Mouse (Mus musculus): ENCODE measurements at regions not wholly inside any gene's neighbourhood (a gene's known extent, or its start where the extent isn't known, plus 50 kb on each side); places are given as distances from the start of the nearest gene placed in this dataset.
A peak's percentile ranks its signal among the peaks of the same experiment; 100 is the strongest.

DNA sequence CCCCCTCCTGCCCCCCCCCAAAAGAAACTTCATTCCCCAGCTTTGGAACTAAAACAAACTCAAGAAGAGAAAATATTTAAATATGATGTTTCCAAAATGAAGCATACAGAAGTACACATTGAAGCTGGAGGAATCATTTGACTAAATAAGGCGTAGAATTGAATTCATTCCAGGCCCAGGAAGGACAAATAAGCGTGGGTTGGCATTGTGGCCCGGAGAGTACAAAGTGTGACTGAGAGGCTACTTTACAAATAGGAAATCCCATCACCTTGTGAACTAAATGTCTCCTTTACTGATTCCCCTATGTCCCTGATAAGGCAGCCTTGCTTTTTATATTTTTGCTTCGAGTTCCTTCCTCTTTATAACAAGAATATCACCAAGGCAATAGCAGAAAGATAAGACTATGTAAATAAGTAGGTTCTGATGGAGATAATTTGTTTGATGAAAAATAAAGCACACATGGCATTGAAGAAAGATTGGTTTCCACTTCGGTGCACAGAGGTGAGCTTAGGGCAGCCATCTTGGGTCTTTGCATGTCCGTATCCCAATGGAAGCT, 176.4 kb upstream of the Mkln1 start:
- Histone ChIP-seq H3K27ac (ENCODE audit: low read depth, low read length) (no peak overlapping the region), H3K4me1 (ENCODE audit: control insufficient read depth, insufficient read depth, low read length) (peaks cover 15% of the 10 kb centered on the region), H3K27me3 (replicated peaks; ENCODE audit: control insufficient read depth, insufficient read depth, low read length) (peaks cover 35% of the 10 kb centered on the region), H3K9me3 (replicated peaks; ENCODE audit: control insufficient read depth, low read length) (no peaks in the 10 kb centered on the region), H3K36me3 (ENCODE audit: control insufficient read depth, insufficient read depth, low read length) (no peaks in the 10 kb centered on the region), H3K4me3 (ENCODE audit: low read depth, low read length) (no peak overlapping the region), H3K9ac (ENCODE audit: low read length) (no peak overlapping the region), H3K4me2 (ENCODE audit: low read length) (no peak overlapping the region)
- ATAC-seq, result no peak
- WGBS, result 73% methylated on average over 6 of the region's 6 CpGs
- peak; percentile 8 for DNase-seq (ENCODE audit: low spot score)

DNA sequence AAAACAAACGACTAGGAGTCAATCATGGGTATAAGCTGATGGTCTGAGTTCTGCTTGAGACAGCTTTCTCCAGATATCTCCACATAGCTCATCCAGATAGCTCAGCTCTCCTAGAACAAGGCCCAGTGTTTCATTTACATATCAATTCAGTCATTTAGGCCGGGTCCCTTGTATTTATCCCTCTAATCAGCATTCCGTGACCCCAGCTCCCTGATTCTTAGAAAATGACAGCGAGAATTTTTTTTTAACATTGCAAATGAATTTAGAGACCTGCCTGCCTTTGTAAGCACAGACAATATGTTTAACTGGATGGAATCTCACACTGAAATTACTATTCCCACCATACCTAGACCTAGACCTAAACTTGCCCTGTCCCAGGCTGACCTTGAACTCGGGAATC, 171.1 kb upstream of the Mkln1 start:
- no peaks in the 10 kb centered on the region for H3K27me3 ChIP-seq (replicated peaks; ENCODE audit: control insufficient read depth, insufficient read depth, low read length)
- H3K36me3 ChIP-seq (ENCODE audit: control insufficient read depth, insufficient read depth, low read length), result no peaks in the 10 kb centered on the region
- DNase-seq (ENCODE audit: low spot score) (no peak), ATAC-seq (no peak)
- no peaks in the 10 kb centered on the region for H3K9me3 ChIP-seq (replicated peaks; ENCODE audit: control insufficient read depth, low read length)
- H3K4me3 ChIP-seq (ENCODE audit: low read depth, low read length), result no peak overlapping the region
- no peak overlapping the region for H3K9ac ChIP-seq (ENCODE audit: low read length)
- H3K4me2 ChIP-seq (ENCODE audit: low read length), result no peak overlapping the region
- no peak overlapping the region for H3K27ac ChIP-seq (ENCODE audit: low read depth, low read length)
- WGBS, result 32% methylated on average over 5 of the region's 5 CpGs
- no peaks in the 10 kb centered on the region for H3K4me1 ChIP-seq (ENCODE audit: control insufficient read depth, insufficient read depth, low read length)

DNA sequence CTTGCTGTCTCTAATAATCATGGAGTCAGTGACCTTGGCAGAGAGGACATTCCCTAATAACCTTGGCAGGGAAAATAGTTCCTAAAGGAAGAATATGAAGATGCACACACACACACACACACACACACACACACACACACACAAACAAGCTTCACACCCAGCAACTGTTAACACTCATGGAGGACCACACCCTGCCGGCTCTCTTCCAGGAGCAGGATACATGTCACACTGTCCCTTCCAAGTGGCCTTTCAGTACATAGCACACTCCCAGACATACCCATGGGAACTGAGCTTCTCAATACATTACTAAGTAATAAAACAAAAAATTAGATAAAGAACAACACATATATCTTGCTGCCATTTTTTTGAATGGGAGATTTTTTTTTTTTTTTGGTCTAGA, 170.5 kb upstream of the Mkln1 start:
- Histone ChIP-seq H3K27me3 (replicated peaks; ENCODE audit: control insufficient read depth, insufficient read depth, low read length) (no peaks in the 10 kb centered on the region), H3K9ac (ENCODE audit: low read length) (no peak overlapping the region), H3K4me2 (ENCODE audit: low read length) (no peak overlapping the region), H3K27ac (ENCODE audit: low read depth, low read length) (no peak overlapping the region), H3K4me3 (ENCODE audit: low read depth, low read length) (no peak overlapping the region), H3K36me3 (ENCODE audit: control insufficient read depth, insufficient read depth, low read length) (no peaks in the 10 kb centered on the region), H3K9me3 (replicated peaks; ENCODE audit: control insufficient read depth, low read length) (no peaks in the 10 kb centered on the region), H3K4me1 (ENCODE audit: control insufficient read depth, insufficient read depth, low read length) (no peaks in the 10 kb centered on the region; the same call in 1 of the 2 replicates)
- DNase-seq (ENCODE audit: low spot score) (no peak), ATAC-seq (no peak)
- 92% methylated on average over 1 of the region's 1 CpGs for WGBS

DNA sequence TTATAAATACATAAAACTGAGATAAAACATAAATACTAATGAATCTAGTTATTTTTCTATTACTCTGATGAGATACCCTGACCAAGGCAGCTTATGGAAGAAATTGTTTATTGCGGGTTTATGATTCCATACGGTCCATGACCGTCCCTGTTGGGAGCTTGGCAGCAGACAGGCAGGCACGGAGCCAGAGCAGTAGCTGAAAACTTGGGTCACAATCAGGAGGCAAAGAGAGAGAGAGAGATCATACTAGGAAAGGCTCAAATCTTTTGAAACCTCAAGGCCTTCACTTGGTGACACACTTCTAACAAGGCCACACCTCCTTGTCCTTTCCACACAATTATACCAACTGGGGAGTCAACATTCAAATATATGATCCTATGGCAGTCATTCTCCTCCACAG, 166.7 kb upstream of the Mkln1 start:
- no peak overlapping the region for H3K27ac ChIP-seq (ENCODE audit: low read depth, low read length)
- ATAC-seq (no peak), DNase-seq (ENCODE audit: low spot score) (no peak)
- 74% methylated on average over 4 of the region's 4 CpGs for WGBS
- no peaks in the 10 kb centered on the region for H3K27me3 ChIP-seq (replicated peaks; ENCODE audit: control insufficient read depth, insufficient read depth, low read length)
- no peaks in the 10 kb centered on the region for H3K36me3 ChIP-seq (ENCODE audit: control insufficient read depth, insufficient read depth, low read length)
- H3K4me1 ChIP-seq (ENCODE audit: control insufficient read depth, insufficient read depth, low read length), result peaks cover 7% of the 10 kb centered on the region; the same call in 1 of the 2 replicates
- H3K4me3 ChIP-seq (ENCODE audit: low read depth, low read length), result no peak overlapping the region
- no peak overlapping the region for H3K4me2 ChIP-seq (ENCODE audit: low read length)
- H3K9me3 ChIP-seq (replicated peaks; ENCODE audit: control insufficient read depth, low read length), result no peaks in the 10 kb centered on the region
- H3K9ac ChIP-seq (ENCODE audit: low read length), result no peak overlapping the region

DNA sequence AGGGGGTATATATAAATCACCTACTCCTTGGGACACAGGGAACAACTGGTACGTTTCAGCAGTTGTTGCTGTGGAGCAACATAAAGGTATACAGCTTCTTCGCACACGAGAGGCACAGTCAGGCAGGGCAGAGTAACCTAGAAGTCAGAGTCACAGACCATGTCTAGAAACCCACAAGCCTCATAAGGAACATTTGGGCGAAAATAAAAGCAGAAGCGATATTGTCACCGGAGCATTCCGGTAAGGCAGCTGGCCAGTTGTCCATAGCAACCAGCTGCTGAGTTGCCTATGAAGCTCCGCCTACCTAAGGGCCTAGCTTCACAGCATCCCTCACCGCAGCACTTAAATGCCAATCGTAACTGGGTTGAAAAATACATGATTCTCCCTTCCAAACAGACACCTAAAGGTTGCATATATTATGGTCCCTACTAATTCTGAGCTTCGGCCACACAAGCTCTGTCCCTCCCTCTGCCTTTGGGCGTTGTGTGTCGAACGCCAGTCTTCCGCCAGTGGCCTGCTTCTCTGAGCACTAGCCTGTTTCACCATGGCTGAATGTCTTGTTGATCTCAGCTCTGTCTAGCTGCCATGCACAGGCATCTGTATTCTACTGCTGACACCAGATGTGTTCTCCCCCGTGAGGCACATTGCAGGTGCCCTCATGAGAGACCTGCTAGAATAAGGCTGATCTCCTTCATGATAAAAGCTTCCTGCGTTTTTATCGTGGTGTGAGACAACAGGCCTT, 165.1 kb upstream of the Mkln1 start:
- no peak overlapping the region for H3K9ac ChIP-seq (ENCODE audit: low read length)
- H3K27ac ChIP-seq (ENCODE audit: low read depth, low read length), result peak overlapping the region; percentile 35; the same call in 1 of the 2 replicates
- no peaks in the 10 kb centered on the region for H3K9me3 ChIP-seq (replicated peaks; ENCODE audit: control insufficient read depth, low read length)
- peak; percentile 64 for DNase-seq (ENCODE audit: low spot score)
- no peaks in the 10 kb centered on the region for H3K27me3 ChIP-seq (replicated peaks; ENCODE audit: control insufficient read depth, insufficient read depth, low read length)
- H3K4me2 ChIP-seq (ENCODE audit: low read length), result no peak overlapping the region
- H3K4me1 ChIP-seq (ENCODE audit: control insufficient read depth, insufficient read depth, low read length), result peaks cover 7% of the 10 kb centered on the region; the same call in 1 of the 2 replicates
- H3K4me3 ChIP-seq (ENCODE audit: low read depth, low read length), result no peak overlapping the region
- no peaks in the 10 kb centered on the region for H3K36me3 ChIP-seq (ENCODE audit: control insufficient read depth, insufficient read depth, low read length)
- WGBS, result 55% methylated on average over 18 of the region's 18 CpGs
- ATAC-seq, result no peak

DNA sequence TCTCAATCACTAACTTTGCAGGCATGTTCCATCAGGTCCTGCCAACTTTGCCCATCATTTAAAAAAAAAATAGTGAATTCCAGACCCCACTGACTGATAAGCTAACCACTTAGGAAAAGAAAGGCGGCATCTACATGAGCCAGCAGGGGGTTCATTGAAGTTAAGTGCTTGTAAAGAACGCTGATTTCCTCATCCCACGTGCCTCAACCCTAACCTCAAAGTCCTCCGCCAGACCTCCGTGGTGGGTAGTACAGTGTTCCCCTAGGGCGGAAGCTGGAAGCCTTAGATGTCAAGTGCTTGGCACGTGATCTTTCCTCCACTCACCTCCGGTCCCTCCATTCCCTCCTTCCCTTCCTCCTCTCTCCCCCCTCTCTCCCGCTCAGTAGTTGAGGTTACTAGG, 158.5 kb upstream of the Mkln1 start:
- no peaks in the 10 kb centered on the region for H3K4me1 ChIP-seq (ENCODE audit: control insufficient read depth, insufficient read depth, low read length)
- H3K27me3 ChIP-seq (replicated peaks; ENCODE audit: control insufficient read depth, insufficient read depth, low read length), result no peaks in the 10 kb centered on the region
- WGBS, result 16% methylated on average over 9 of the region's 9 CpGs
- no peak overlapping the region for H3K9ac ChIP-seq (ENCODE audit: low read length)
- H3K4me2 ChIP-seq (ENCODE audit: low read length), result no peak overlapping the region
- no peaks in the 10 kb centered on the region for H3K36me3 ChIP-seq (ENCODE audit: control insufficient read depth, insufficient read depth, low read length)
- H3K27ac ChIP-seq (ENCODE audit: low read depth, low read length), result no peak overlapping the region
- H3K9me3 ChIP-seq (replicated peaks; ENCODE audit: control insufficient read depth, low read length), result no peaks in the 10 kb centered on the region
- H3K4me3 ChIP-seq (ENCODE audit: low read depth, low read length), result no peak overlapping the region
- ATAC-seq (no peak), DNase-seq (ENCODE audit: low spot score) (no peak)

DNA sequence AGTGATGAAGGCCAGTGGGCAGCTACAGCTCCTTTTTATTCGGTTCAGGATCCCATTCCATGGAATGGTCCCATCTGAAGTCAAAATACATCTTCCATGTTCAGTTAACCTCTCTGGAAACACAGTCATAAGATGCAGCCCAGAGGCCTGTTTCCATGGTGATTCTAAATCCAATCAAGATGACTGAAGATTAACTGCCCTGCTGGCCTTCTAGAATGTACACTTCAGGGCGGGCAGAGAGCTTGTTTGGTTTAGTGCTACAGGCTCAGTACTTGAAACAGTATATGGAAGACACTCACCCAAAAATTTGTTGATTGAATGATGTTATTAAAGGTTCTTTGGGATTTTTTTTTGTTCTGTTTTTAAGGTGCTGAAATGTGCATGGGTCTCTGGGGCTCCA, 148.0 kb upstream of the Mkln1 start:
- no peaks in the 10 kb centered on the region for H3K27me3 ChIP-seq (replicated peaks; ENCODE audit: control insufficient read depth, insufficient read depth, low read length)
- H3K4me2 ChIP-seq (ENCODE audit: low read length), result no peak overlapping the region
- H3K36me3 ChIP-seq (ENCODE audit: control insufficient read depth, insufficient read depth, low read length), result no peaks in the 10 kb centered on the region
- no peak overlapping the region for H3K4me3 ChIP-seq (ENCODE audit: low read depth, low read length)
- DNase-seq (ENCODE audit: low spot score), result no peak
- WGBS, result 75% methylated on average over 2 of the region's 2 CpGs
- no peak for ATAC-seq
- no peak overlapping the region for H3K27ac ChIP-seq (ENCODE audit: low read depth, low read length)
- H3K4me1 ChIP-seq (ENCODE audit: control insufficient read depth, insufficient read depth, low read length), result no peaks in the 10 kb centered on the region
- no peaks in the 10 kb centered on the region for H3K9me3 ChIP-seq (replicated peaks; ENCODE audit: control insufficient read depth, low read length)
- H3K9ac ChIP-seq (ENCODE audit: low read length), result no peak overlapping the region

DNA sequence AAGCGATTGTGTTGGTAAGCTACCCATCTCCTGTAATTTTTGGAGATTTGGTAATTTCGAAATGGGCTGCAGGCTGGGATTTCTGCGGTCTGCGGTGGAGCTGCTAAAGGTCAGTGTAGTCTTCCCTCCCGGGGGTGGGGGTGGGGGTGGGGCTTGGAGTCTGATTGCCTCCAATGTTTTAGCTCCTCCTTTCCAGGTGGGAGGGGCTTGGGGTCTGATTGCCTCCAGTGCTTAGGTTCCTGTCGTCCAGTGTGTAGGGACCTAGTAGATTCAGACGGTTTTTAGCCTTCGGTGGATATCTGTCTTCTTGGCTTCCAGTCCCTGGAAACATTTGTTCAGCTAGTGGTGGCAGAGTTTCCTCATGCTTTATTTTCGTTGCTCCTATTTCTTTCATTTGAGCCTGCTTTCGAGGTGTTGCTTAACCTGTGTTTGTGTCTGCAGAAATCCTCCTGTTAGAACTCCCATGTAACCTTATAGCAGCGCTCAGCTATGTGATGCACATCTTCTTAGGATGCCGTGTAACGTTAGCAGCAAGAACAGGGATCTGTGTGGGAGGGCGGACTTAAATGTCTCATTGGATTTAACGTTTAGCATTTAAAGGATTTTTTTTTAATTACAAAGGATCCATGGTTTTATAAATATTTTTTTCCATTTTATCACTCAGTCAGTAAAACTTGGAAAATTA, 145.1 kb upstream of the Mkln1 start:
- ATAC-seq, result no peak
- 22% methylated on average over 15 of the region's 15 CpGs for WGBS
- H3K9ac ChIP-seq (ENCODE audit: low read length), result no peak overlapping the region

More for the DNA sequence above, 145.1 kb upstream of the Mkln1 start:
- no peak overlapping the region for H3K4me3 ChIP-seq (ENCODE audit: low read depth, low read length)
- no peaks in the 10 kb centered on the region for H3K36me3 ChIP-seq (ENCODE audit: control insufficient read depth, insufficient read depth, low read length)
- no peaks in the 10 kb centered on the region for H3K27me3 ChIP-seq (replicated peaks; ENCODE audit: control insufficient read depth, insufficient read depth, low read length)
- no peaks in the 10 kb centered on the region for H3K4me1 ChIP-seq (ENCODE audit: control insufficient read depth, insufficient read depth, low read length)
- H3K27ac ChIP-seq (ENCODE audit: low read depth, low read length), result no peak overlapping the region
- H3K9me3 ChIP-seq (replicated peaks; ENCODE audit: control insufficient read depth, low read length), result no peaks in the 10 kb centered on the region
- peak overlapping the region; percentile 17; the same call in 1 of the 2 replicates for H3K4me2 ChIP-seq (ENCODE audit: low read length)
- peak; percentile 31 for DNase-seq (ENCODE audit: low spot score)
